8 mouse cellular contexts compared by ENCODE assay signal in the genomic region with DNA sequence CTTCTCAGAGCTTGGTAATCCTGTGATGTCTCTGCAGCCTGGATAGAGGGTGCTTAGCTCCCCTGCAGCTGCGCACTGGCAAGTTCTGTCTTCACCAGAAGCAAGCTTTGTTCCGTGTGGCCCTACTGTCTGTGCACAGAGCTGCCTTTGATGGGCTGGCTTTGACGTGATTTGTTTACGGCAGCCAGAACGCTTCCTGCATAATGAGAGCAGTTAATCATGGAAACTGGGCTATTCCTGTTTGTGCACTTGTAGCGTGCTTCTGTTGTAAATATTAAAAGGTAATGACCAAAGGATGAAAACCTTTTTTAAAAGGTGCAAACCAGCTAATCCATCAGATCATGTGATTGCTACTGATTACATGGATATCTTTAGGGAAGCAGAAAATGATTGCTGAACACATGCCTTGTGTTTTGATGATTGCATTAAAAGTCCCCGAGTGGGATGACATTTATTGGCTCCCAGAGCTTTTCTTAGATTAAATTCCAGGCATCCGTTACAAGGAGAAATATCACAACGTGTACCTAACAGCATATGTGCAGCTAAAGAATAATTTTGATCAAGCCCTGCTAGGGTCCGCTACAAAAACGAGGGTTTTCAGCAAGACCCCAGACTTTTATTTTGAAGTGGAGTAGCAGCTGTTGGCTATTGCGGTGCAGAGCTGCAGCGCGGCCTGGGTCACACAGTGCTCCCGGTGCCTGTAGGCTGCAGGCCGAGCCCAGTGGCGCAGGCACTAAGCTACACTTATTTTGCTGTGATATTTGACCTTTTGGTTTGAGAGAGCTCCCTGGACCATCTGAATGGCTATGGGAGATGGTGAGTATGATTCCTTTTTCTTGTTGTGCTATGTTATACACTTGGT. TPM values are rescaled to one million over a fixed set of nuclear protein-coding genes. Genes with fewer than 3 reads are reported as not detected.
A peak's percentile ranks its signal among the peaks of the same experiment; 100 is the strongest.
DNase-seq lines count a peak whose midpoint lies in the region; ATAC-seq and TF ChIP-seq lines count a peak whose summit lies in the region.

No protein-coding gene starts in this region.

- under 1% methylated on average over 17 of the region's 17 CpGs for WGBS in forebrain, embryonic 12.5 days
- 2% methylated on average over 17 of the region's 17 CpGs for WGBS in heart, embryonic 15.5 days
- WGBS in liver, adult 2 months, result 16% methylated on average over 17 of the region's 17 CpGs
- under 1% methylated on average over 17 of the region's 17 CpGs for WGBS in midbrain, postnatal 0 days

- TF ChIP-seq CTCF in liver, adult 2 months (IDR thresholded peaks at IDR 0.05; ENCODE audit: low read depth, low read length), result no peak
- 0 out of 2 replicates have a peak, but pooled peaks have one; percentile 5 for TF ChIP-seq CTCF in midbrain, postnatal 0 days (IDR thresholded peaks at IDR 0.05)

- peak overlapping the region; percentile 95 for H3K27ac ChIP-seq in forebrain, embryonic 12.5 days
- H3K27ac ChIP-seq in heart, embryonic 15.5 days, result peak overlapping the region; percentile 76
- peak overlapping the region; percentile 28 for H3K27ac ChIP-seq in liver, adult 2 months (replicated peaks; ENCODE audit: insufficient read depth, low read depth, low read length)
- H3K27ac ChIP-seq in midbrain, postnatal 0 days (ENCODE audit: low read depth, low read length), result peak overlapping the region; percentile 81

- no peaks in the 10 kb centered on the region for H3K27me3 ChIP-seq in forebrain, embryonic 12.5 days
- H3K27me3 ChIP-seq in heart, embryonic 15.5 days, result no peaks in the 10 kb centered on the region
- H3K27me3 ChIP-seq in liver, adult 2 months (ENCODE audit: control insufficient read depth, insufficient read depth, low read length), result no peaks in the 10 kb centered on the region
- no peaks in the 10 kb centered on the region for H3K27me3 ChIP-seq in midbrain, postnatal 0 days (ENCODE audit: insufficient read depth, low read length)
- no peaks in the 10 kb centered on the region for H3K27me3 ChIP-seq in splenic B cell, adult 2 months (ENCODE audit: control insufficient read depth, insufficient read depth, low read length, poor library complexity, severe bottlenecking)

- H3K79me2 ChIP-seq in liver, adult 2 months (ENCODE audit: control insufficient read depth, insufficient read depth, low read length), result peaks cover 4% of the 10 kb centered on the region; the same call in 1 of the 2 replicates

- peak overlapping the region; percentile 61 for H3K4me2 ChIP-seq in forebrain, embryonic 12.5 days
- H3K4me2 ChIP-seq in heart, embryonic 15.5 days, result peak overlapping the region; percentile 66
- H3K4me2 ChIP-seq in midbrain, postnatal 0 days (ENCODE audit: low read depth, low read length, poor library complexity, severe bottlenecking), result peak overlapping the region; percentile 65

- DNase-seq in B cell, adult 2 months, result peak; percentile 49 to 50
- peak; percentile 79 for DNase-seq in brain, embryonic 18.5 days (ENCODE audit: low read depth, low spot score)
- DNase-seq in kidney, postnatal 10 days, result peak; percentile 78
- peak; percentile 52 for DNase-seq in liver, adult 2 months (ENCODE audit: extremely low read depth, low read depth, low spot score)
- DNase-seq in midbrain, postnatal 0 days (ENCODE audit: low spot score), result peak; percentile 94
- DNase-seq in splenic B cell, adult 2 months (ENCODE audit: low read depth, low spot score), result peak; percentile 39

- peaks cover 18% of the 10 kb centered on the region for H3K4me1 ChIP-seq in forebrain, embryonic 12.5 days
- peaks cover 17% of the 10 kb centered on the region for H3K4me1 ChIP-seq in heart, embryonic 15.5 days (replicated peaks)
- no peaks in the 10 kb centered on the region for H3K4me1 ChIP-seq in liver, adult 2 months (ENCODE audit: control insufficient read depth, insufficient read depth, low read length)
- peaks cover 11% of the 10 kb centered on the region; the same call in 1 of the 2 replicates for H3K4me1 ChIP-seq in midbrain, postnatal 0 days (ENCODE audit: insufficient read depth, low read length)

- peak; percentile 96 for ATAC-seq in forebrain, embryonic 12.5 days (ENCODE audit: low FRiP score)
- ATAC-seq in heart, embryonic 15.5 days (replicated peaks; ENCODE audit: insufficient number of reproducible peaks, insufficient read depth, low FRiP score, low read depth), result peak; percentile 92
- ATAC-seq in midbrain, postnatal 0 days (ENCODE audit: low FRiP score), result peak; percentile 97

- peak overlapping the region; percentile 67 for H3K9ac ChIP-seq in forebrain, embryonic 12.5 days
- H3K9ac ChIP-seq in heart, embryonic 15.5 days, result peak overlapping the region; percentile 38
- H3K9ac ChIP-seq in liver, adult 2 months (ENCODE audit: low read depth, low read length), result peak overlapping the region; percentile 48; the same call in 1 of the 2 replicates
- H3K9ac ChIP-seq in midbrain, postnatal 0 days (replicated peaks; ENCODE audit: low read length, poor library complexity, severe bottlenecking), result peak overlapping the region; percentile 53

- H3K36me3 ChIP-seq in forebrain, embryonic 12.5 days (replicated peaks), result no peaks in the 10 kb centered on the region
- no peaks in the 10 kb centered on the region for H3K36me3 ChIP-seq in heart, embryonic 15.5 days
- H3K36me3 ChIP-seq in liver, adult 2 months (ENCODE audit: control insufficient read depth, insufficient read depth, low read length), result no peaks in the 10 kb centered on the region
- H3K36me3 ChIP-seq in midbrain, postnatal 0 days (ENCODE audit: insufficient read depth, low read length), result no peaks in the 10 kb centered on the region
- H3K36me3 ChIP-seq in splenic B cell, adult 2 months (ENCODE audit: control insufficient read depth, insufficient read depth, low read length, poor library complexity, severe bottlenecking), result no peaks in the 10 kb centered on the region

- 0 out of 2 replicates have a peak, but pooled peaks have one; percentile 19 for TF ChIP-seq POLR2A in liver, adult 2 months (IDR thresholded peaks at IDR 0.05; ENCODE audit: extremely low read depth, insufficient read depth, low read length)

- H3K9me3 ChIP-seq in forebrain, embryonic 12.5 days, result no peaks in the 10 kb centered on the region
- no peaks in the 10 kb centered on the region for H3K9me3 ChIP-seq in heart, embryonic 15.5 days (replicated peaks)
- no peaks in the 10 kb centered on the region for H3K9me3 ChIP-seq in midbrain, postnatal 0 days (ENCODE audit: low read length)

- H3K4me3 ChIP-seq in forebrain, embryonic 12.5 days (replicated peaks), result peak overlapping the region; percentile 48
- H3K4me3 ChIP-seq in heart, embryonic 15.5 days, result peak overlapping the region; percentile 51
- peak overlapping the region; percentile 46 for H3K4me3 ChIP-seq in liver, adult 2 months (ENCODE audit: insufficient read depth, low read depth, low read length)
- peak overlapping the region; percentile 41 for H3K4me3 ChIP-seq in midbrain, postnatal 0 days (ENCODE audit: low read depth, low read length)

RNA-seq across cellular contexts. Expression of a gene that starts 51.6 kb away (rescaled TPM):
- polyA plus RNA-seq in forebrain, embryonic 12.5 days (2016; fragmentation: Nextera tagmentation; extraction: Ambion mirVana), result 81.3 and 84.0 TPM in 2 replicates
- polyA plus RNA-seq in heart, embryonic 15.5 days (2015; fragmentation: Nextera tagmentation; extraction: Ambion mirVana), result 20.8 and 25.2 TPM in 2 replicates
- total RNA-seq in liver, adult 2 months (2014; rRNA removed), result 16.2 and 17.4 TPM in 2 replicates
- 2.3 and 2.6 TPM in 2 replicates for polyA plus RNA-seq in liver, adult 2 months (2012; rRNA removed)
- 266 and 311 TPM in 2 replicates for total RNA-seq in midbrain, postnatal 0 days (2014; rRNA removed)
- 109 and 120 TPM in 2 replicates for polyA plus RNA-seq in midbrain, postnatal 0 days (2015; fragmentation: Nextera tagmentation; extraction: Ambion mirVana)

Comparison
In these comparisons a context has a peak if more than half of its experiments do, and no peak if none do; other contexts are left out.
1. Peak in every context shown above with its lines: DNase-seq, ATAC-seq, H3K4me3 ChIP-seq and H3K27ac ChIP-seq.
2. DNase-seq: peak in every context shown above with its lines; median percentile 94 in midbrain, postnatal 0 days; 79 in brain, embryonic 18.5 days; 78 in kidney, postnatal 10 days; 52 in liver, adult 2 months; 50 in B cell, adult 2 months; 39 in splenic B cell, adult 2 months.
3. H3K27ac ChIP-seq: peak in every context shown above with its lines; median percentile 95 in forebrain, embryonic 12.5 days; 81 in midbrain, postnatal 0 days; 76 in heart, embryonic 15.5 days; 28 in liver, adult 2 months.